Mouse (Mus musculus) myocyte (in vitro differentiated cells): ENCODE data around the gene Cic.

ENCODE experiments used
- E2F4 ChIP-seq: IDR thresholded peaks from one replicate; pipeline ENCODE4 v1.6.1; 2011; ENCODE audit warnings: mild to moderate bottlenecking, control low read depth, moderate library complexity; ENCODE audit not compliant: insufficient read depth
- POLR2A ChIP-seq: IDR thresholded peaks from one replicate; pipeline ENCODE4 v1.6.1; 2011; ENCODE audit warnings: low read depth, mild to moderate bottlenecking, control low read depth, moderate library complexity; ENCODE audit not compliant: insufficient read length
- TCF3 ChIP-seq: IDR thresholded peaks from one replicate; pipeline ENCODE4 v1.6.1; 2011; ENCODE audit warnings: low read depth, control low read depth; ENCODE audit not compliant: insufficient read length

DNA sequence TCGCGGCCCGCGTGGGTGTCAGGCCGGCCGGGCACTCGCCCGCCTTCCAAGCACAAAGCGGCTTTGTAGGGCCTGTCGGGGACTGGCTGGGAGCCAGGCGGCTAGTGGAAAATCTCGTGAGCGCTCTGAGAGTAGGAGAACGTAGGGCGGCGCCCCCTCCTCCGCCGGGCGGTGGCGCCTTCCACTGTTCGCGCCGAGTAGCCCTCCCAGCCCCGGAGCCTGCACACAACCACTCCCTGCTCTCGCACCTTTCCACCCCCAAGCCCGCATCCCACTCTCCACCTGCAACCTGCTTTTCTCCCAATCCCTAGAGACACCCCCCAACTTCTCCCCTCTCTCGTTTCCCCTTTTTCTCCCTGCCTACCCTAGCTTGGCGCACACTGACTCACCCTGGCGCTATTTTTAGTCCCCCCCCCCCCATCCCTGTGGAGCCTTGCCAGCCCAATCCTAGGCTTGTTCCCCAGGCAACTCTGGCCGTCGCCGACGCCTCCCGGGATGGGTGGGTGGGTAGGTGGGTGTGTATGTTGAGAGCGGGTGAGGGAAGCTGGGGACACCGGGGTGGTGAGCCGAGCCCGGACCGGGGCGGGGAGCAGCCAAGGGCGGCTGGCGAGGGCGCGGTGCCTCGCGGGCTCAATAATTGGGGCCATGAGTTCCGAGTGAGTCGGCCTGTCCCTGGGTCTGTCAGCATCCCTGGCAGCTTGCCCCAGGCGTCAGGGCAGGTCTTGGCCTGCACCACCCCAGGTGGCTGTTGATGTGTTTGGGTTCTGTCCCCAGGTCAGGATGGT lies 11.8 kb downstream of the Cic start:
- TF ChIP-seq POLR2A (peak; percentile 60), TCF3 (no peak), E2F4 (no peak)
